In genomic region chr2:61221157-61221556, GRCm38 (mm10) we compare ENCODE assay signal across 23 mouse cellular contexts.
DNase-seq lines count a peak whose midpoint lies in the region; ATAC-seq and TF ChIP-seq lines count a peak whose summit lies in the region.
"Had no signal": no experiment of that assay in that cellular context is flagged by ENCODE, and none has a peak within 500 bp of the region (broad histone marks: within the 10 kb centered on the region; RNA-seq: fewer than 3 reads in every experiment).

No protein-coding gene starts in this region.

- no peak for ATAC-seq in embryonic facial prominence, embryonic 14.5 days (ENCODE audit: low read depth)
- ATAC-seq: activated CD4-positive, CD25-positive, alpha-beta regulatory T cell, adult 4 months; CD4-positive, CD25-positive, alpha-beta regulatory T cell, adult 4 months; forebrain, embryonic 14.5 days; forebrain, embryonic 16.5 days; Patski had no signal

- no peaks in the 10 kb centered on the region for H3K36me3 ChIP-seq in embryonic facial prominence, embryonic 14.5 days (ENCODE audit: control insufficient read depth, insufficient read depth, low read length)
- H3K36me3 ChIP-seq in embryonic facial prominence, embryonic 10.5 days (replicated peaks), result no peaks in the 10 kb centered on the region
- no peaks in the 10 kb centered on the region for H3K36me3 ChIP-seq in myocyte (ENCODE audit: control insufficient read depth, insufficient read depth)
- H3K36me3 ChIP-seq: embryonic facial prominence, embryonic 13.5 days; forebrain, embryonic 10.5 days; forebrain, embryonic 12.5 days; G1E had no signal

- H3ac ChIP-seq in myocyte (ENCODE audit: control insufficient read depth, insufficient read length), result no peak overlapping the region

- no peak overlapping the region for H3K27ac ChIP-seq in embryonic facial prominence, embryonic 14.5 days (replicated peaks; ENCODE audit: low read depth, low read length)
- H3K27ac ChIP-seq in embryonic facial prominence, embryonic 10.5 days (replicated peaks), result no peak overlapping the region
- H3K27ac ChIP-seq: embryonic facial prominence, embryonic 13.5 days; forebrain, embryonic 10.5 days; forebrain, embryonic 12.5 days had no signal

- no peaks in the 10 kb centered on the region for H3K9me3 ChIP-seq in embryonic facial prominence, embryonic 14.5 days (ENCODE audit: control insufficient read depth, low read length)
- no peaks in the 10 kb centered on the region for H3K9me3 ChIP-seq in embryonic facial prominence, embryonic 10.5 days
- H3K9me3 ChIP-seq: embryonic facial prominence, embryonic 13.5 days; forebrain, embryonic 10.5 days; forebrain, embryonic 12.5 days; G1E had no signal

- 78% methylated on average over 2 of the region's 2 CpGs for WGBS in embryonic facial prominence, embryonic 14.5 days
- 91% methylated on average over 2 of the region's 2 CpGs for WGBS in embryonic facial prominence, embryonic 10.5 days
- 78% methylated on average over 2 of the region's 2 CpGs for WGBS in lung, adult 2 months

- no peaks in the 10 kb centered on the region for H3K27me3 ChIP-seq in embryonic facial prominence, embryonic 14.5 days (replicated peaks; ENCODE audit: control insufficient read depth, insufficient read depth, low read length)
- no peaks in the 10 kb centered on the region for H3K27me3 ChIP-seq in embryonic facial prominence, embryonic 10.5 days (replicated peaks; ENCODE audit: low read depth, poor library complexity, severe bottlenecking)
- no peaks in the 10 kb centered on the region for H3K27me3 ChIP-seq in myocyte (ENCODE audit: control insufficient read depth, insufficient read depth, insufficient read length)
- H3K27me3 ChIP-seq: CH12.LX; embryonic facial prominence, embryonic 13.5 days; forebrain, embryonic 12.5 days; Patski had no signal

- DNase-seq in embryonic facial prominence, embryonic 14.5 days (ENCODE audit: low spot score), result peak; percentile 9
- no peak for DNase-seq in embryonic facial prominence, embryonic 10.5 days (ENCODE audit: low spot score)
- peak; percentile 17 for DNase-seq in adipocyte (ENCODE audit: low spot score)
- DNase-seq in lung, adult 2 months, result no peak
- no peak for DNase-seq in spleen, postnatal 36 days (ENCODE audit: low spot score in 2 of 2)
- DNase-seq: adrenal gland, adult 2 months; adrenal gland, postnatal 25 days; cerebellum, adult 11 months; cerebellum, adult 18-20 months; cerebellum, adult 9-10 months; cerebellum, postnatal 25 days had no signal

- no peak overlapping the region for H3K4me3 ChIP-seq in embryonic facial prominence, embryonic 14.5 days (ENCODE audit: low read depth, low read length)
- H3K4me3 ChIP-seq in embryonic facial prominence, embryonic 10.5 days, result no peak overlapping the region
- H3K4me3 ChIP-seq in myocyte, result no peak overlapping the region
- no peak overlapping the region for H3K4me3 ChIP-seq in lung, adult 2 months (replicated peaks; ENCODE audit: extremely low read depth, low read depth, low read length)
- H3K4me3 ChIP-seq: embryonic facial prominence, embryonic 13.5 days; erythroblast, embryonic 14.5 days; forebrain, embryonic 10.5 days; forebrain, embryonic 12.5 days had no signal

- H3K4me1 ChIP-seq in embryonic facial prominence, embryonic 14.5 days (ENCODE audit: control insufficient read depth, insufficient read depth, low read length), result no peaks in the 10 kb centered on the region
- no peaks in the 10 kb centered on the region for H3K4me1 ChIP-seq in embryonic facial prominence, embryonic 10.5 days
- H3K4me1 ChIP-seq in lung, adult 2 months (ENCODE audit: control insufficient read depth, insufficient read depth, low read length), result no peaks in the 10 kb centered on the region
- H3K4me1 ChIP-seq: forebrain, embryonic 10.5 days; forebrain, embryonic 12.5 days had no signal

- H3K4me2 ChIP-seq in embryonic facial prominence, embryonic 14.5 days (ENCODE audit: low read depth, low read length), result no peak overlapping the region
- H3K4me2 ChIP-seq in myocyte (ENCODE audit: low read depth), result peak overlapping the region; percentile 40
- H3K4me2 ChIP-seq: embryonic facial prominence, embryonic 13.5 days; forebrain, embryonic 12.5 days had no signal

- no peak overlapping the region for H3K9ac ChIP-seq in embryonic facial prominence, embryonic 14.5 days (ENCODE audit: low read depth, low read length)
- H3K9ac ChIP-seq: embryonic facial prominence, embryonic 13.5 days; forebrain, embryonic 12.5 days had no signal

- no peak for TF ChIP-seq CTCF in lung, adult 2 months (IDR thresholded peaks at IDR 0.05; ENCODE audit: insufficient read depth, low read length)

- no peak for TF ChIP-seq POLR2A in myocyte (IDR thresholded peaks at IDR 0.05; ENCODE audit: insufficient read length, low read depth)
- TF ChIP-seq POLR2A in lung, adult 2 months (IDR thresholded peaks at IDR 0.05; ENCODE audit: borderline replicate concordance, extremely low read depth, low read depth, low read length), result no peak

- no peaks in the 10 kb centered on the region for H3K79me2 ChIP-seq in myocyte (ENCODE audit: control insufficient read depth, insufficient read depth)

TF ChIP-seq in myocyte, 11 proteins besides CTCF, POLR2A, EP300 and RAD21:
- TF ChIP-seq MYOD1 (IDR thresholded peaks at IDR 0.05; ENCODE audit: control insufficient read depth in 1 of 3, insufficient read length in 2 of 3, low read depth in 2 of 3) (peak in 2 of 3 experiments; percentile 57 to 62), E2F4 (IDR thresholded peaks at IDR 0.05; ENCODE audit: insufficient read depth) (no peak), REST (IDR thresholded peaks at IDR 0.05; ENCODE audit: insufficient read depth, insufficient read length) (no peak), CEBPB (IDR thresholded peaks at IDR 0.05; ENCODE audit: insufficient read depth, poor library complexity, severe bottlenecking) (peak; percentile 80; the same call in 1 of the 2 replicates), MYOG (IDR thresholded peaks at IDR 0.05; ENCODE audit: control insufficient read depth in 1 of 3, insufficient read depth in 1 of 3, insufficient read length in 2 of 3, low read depth in 2 of 3) (peak in 1 of 3 experiments; percentile 25)

Comparison
In these comparisons a context has a peak if more than half of its experiments do, and no peak if none do; other contexts are left out.
1. DNase-seq: peak in embryonic facial prominence, embryonic 14.5 days (single experiment) and adipocyte (single experiment); none in embryonic facial prominence, embryonic 10.5 days (single experiment), lung, adult 2 months (single experiment) and spleen, postnatal 36 days (0 of 2).